Mouse (Mus musculus): ENCODE data around the gene Ppp1r27. TPM values are rescaled to one million over a fixed set of nuclear protein-coding genes. Genes with fewer than 3 reads are reported as not detected.

The Ppp1r27 gene
- total RNA-seq, 1 experiment from 2014 or later = 1.4 TPM

GRCm38 (mm10) chr11:120547469-120547868, 3.5 kb downstream of the Ppp1r27 start:
- no peak for DNase-seq

GRCm38 (mm10) chr11:120545964-120546363, 5.0 kb downstream of the Ppp1r27 start:
- DNase-seq = no peak

- DNase-seq = no peak
Measured at GRCm38 (mm10) chr11:120542376-120542775, 8.6 kb downstream of the Ppp1r27 start.

- peak; percentile 28 for DNase-seq
Measured at GRCm38 (mm10) chr11:120541907-120542306, 9.0 kb downstream of the Ppp1r27 start.

GRCm38 (mm10) chr11:120539285-120540014, 11.5 kb downstream of the Ppp1r27 start:
- no peak for DNase-seq

- DNase-seq = no peak
Measured at GRCm38 (mm10) chr11:120538955-120539284, 12.0 kb downstream of the Ppp1r27 start.

GRCm38 (mm10) chr11:120538485-120538884, 12.4 kb downstream of the Ppp1r27 start:
- DNase-seq = peak; percentile 54

GRCm38 (mm10) chr11:120535804-120536203, 15.1 kb downstream of the Ppp1r27 start:
- DNase-seq = no peak

- DNase-seq = no peak
Measured at GRCm38 (mm10) chr11:120535145-120535544, 15.8 kb downstream of the Ppp1r27 start.

- DNase-seq = no peak
Measured at GRCm38 (mm10) chr11:120534093-120534492, 16.8 kb downstream of the Ppp1r27 start.

GRCm38 (mm10) chr11:120531646-120532045, 19.3 kb downstream of the Ppp1r27 start:
- no peak for DNase-seq

GRCm38 (mm10) chr11:120530085-120530964, 20.6 kb downstream of the Ppp1r27 start, which contains the start of gene Gcgr:
TSS of gene Gcgr (plus strand) at chr11:120530699.
- DNase-seq = no peak

GRCm38 (mm10) chr11:120528903-120529302, 22.0 kb downstream of the Ppp1r27 start:
- DNase-seq = no peak

- no peak for DNase-seq
Measured at GRCm38 (mm10) chr11:120527690-120528354, 23.1 kb downstream of the Ppp1r27 start.

- DNase-seq = no peak
Measured at GRCm38 (mm10) chr11:120525959-120526358, 25.0 kb downstream of the Ppp1r27 start.

- no peak for DNase-seq
Measured at GRCm38 (mm10) chr11:120522581-120522980, 28.4 kb downstream of the Ppp1r27 start.

- peak; percentile 50 for DNase-seq
Measured at GRCm38 (mm10) chr11:120520967-120521540, 29.9 kb downstream of the Ppp1r27 start.

- DNase-seq = no peak
Measured at GRCm38 (mm10) chr11:120520498-120520897, 30.4 kb downstream of the Ppp1r27 start.

GRCm38 (mm10) chr11:120519738-120520137, 31.2 kb downstream of the Ppp1r27 start:
- DNase-seq = peak; percentile 25

- no peak for DNase-seq
Measured at GRCm38 (mm10) chr11:120518558-120518957, 32.4 kb downstream of the Ppp1r27 start.

- no peak for DNase-seq
Measured at GRCm38 (mm10) chr11:120518027-120518426, 32.9 kb downstream of the Ppp1r27 start.

GRCm38 (mm10) chr11:120517147-120517546, 33.8 kb downstream of the Ppp1r27 start:
- no peak for DNase-seq
